Mouse (Mus musculus): ENCODE measurements around the gene Impdh2.
"Not testable (repeated sequence)": the region's sequence is repeated elsewhere in the genome, so short reads cannot be mapped to it uniquely, and the experiment has no call there.

Impdh2 gene

GRCm38 (mm10) chr9:108570207-108570896, 10.3 kb downstream of the Impdh2 start:
- peak; percentile 78 for DNase-seq

- no peak for DNase-seq
Measured at GRCm38 (mm10) chr9:108571401-108571973, 11.4 kb downstream of the Impdh2 start.

GRCm38 (mm10) chr9:108572321-108572720, 12.2 kb downstream of the Impdh2 start:
- DNase-seq, result no peak

- peak; percentile 82 for DNase-seq
Measured at GRCm38 (mm10) chr9:108573774-108574690, 13.9 kb downstream of the Impdh2 start.

- DNase-seq, result no peak
Measured at GRCm38 (mm10) chr9:108574921-108575320, 14.8 kb downstream of the Impdh2 start.

- no peak for DNase-seq
Measured at GRCm38 (mm10) chr9:108575321-108576297, 15.5 kb downstream of the Impdh2 start.

- DNase-seq, result no peak
Measured at GRCm38 (mm10) chr9:108577025-108577424, 16.9 kb downstream of the Impdh2 start.

GRCm38 (mm10) chr9:108577934-108578544, 18.0 kb downstream of the Impdh2 start:
- DNase-seq, result peak; percentile 68

- DNase-seq, result peak; percentile 98
Measured at GRCm38 (mm10) chr9:108578545-108579343, 18.7 kb downstream of the Impdh2 start, which contains the start of gene Wdr6. Wdr6 (minus strand) TSS chr9:108578739.

GRCm38 (mm10) chr9:108579344-108579690, 19.2 kb downstream of the Impdh2 start:
- no peak for DNase-seq

GRCm38 (mm10) chr9:108587571-108588180, 27.6 kb downstream of the Impdh2 start:
- DNase-seq, result peak; percentile 96

- no peak for DNase-seq
Measured at GRCm38 (mm10) chr9:108589229-108589628, 29.1 kb downstream of the Impdh2 start.

GRCm38 (mm10) chr9:108591462-108591861, 31.4 kb downstream of the Impdh2 start:
- DNase-seq, result no peak

- no peak for DNase-seq
Measured at GRCm38 (mm10) chr9:108594354-108594753, 34.3 kb downstream of the Impdh2 start.

GRCm38 (mm10) chr9:108596998-108597764, 37.1 kb downstream of the Impdh2 start, which contains the start of gene P4htm:
P4htm (minus strand) TSS chr9:108597667.
- DNase-seq, result peak; percentile 82

- DNase-seq, result peak; percentile 17
Measured at GRCm38 (mm10) chr9:108599021-108599566, 39.0 kb downstream of the Impdh2 start.

GRCm38 (mm10) chr9:108600011-108600410, 39.9 kb downstream of the Impdh2 start:
- DNase-seq, result no peak

- DNase-seq, result no peak
Measured at GRCm38 (mm10) chr9:108601986-108602385, 41.9 kb downstream of the Impdh2 start.

- DNase-seq, result not testable (repeated sequence)
Measured at GRCm38 (mm10) chr9:108607929-108608328, 47.8 kb downstream of the Impdh2 start.

Data from retina, postnatal 1 day (tissue).